Mouse (Mus musculus) forebrain, embryonic 11.5 days (tissue): ENCODE measurements at regions not wholly inside any gene's neighbourhood (a gene's known extent, or its start where the extent isn't known, plus 50 kb on each side); places are given as distances from the start of the nearest gene placed in this dataset.

Experiments used
- ATAC-seq: fragments of 200-750 bp; cut with Nextera tagmentation; replicated peaks from 2 replicates; pipeline ENCODE4 v1.8.0; 2017; ENCODE audit warnings: moderate TSS enrichment; ENCODE audit not compliant: low FRiP score
- DNase-seq: peaks from one replicate; pipeline ENCODE4 v3.0.0-alpha.2; 2017; ENCODE audit warnings: low spot score
- H3K27ac ChIP-seq: fragments of 300-500 bp; sonication (generic); 2 replicates; pipeline ENCODE4 v1.5.1; 2014; ENCODE audit warnings: low read depth, low read length
- H3K27me3 ChIP-seq: fragments of 300-500 bp; sonication (generic); 2 replicates; pipeline ENCODE4 v1.6.1; 2014; ENCODE audit warnings: mild to moderate bottlenecking, low read length, mixed read lengths; ENCODE audit not compliant: control insufficient read depth, insufficient read depth
- H3K36me3 ChIP-seq: fragments of 300-500 bp; sonication (generic); 2 replicates; pipeline ENCODE4 v1.6.1; 2014; ENCODE audit warnings: mild to moderate bottlenecking, low read length, moderate library complexity, mixed read lengths; ENCODE audit not compliant: control insufficient read depth, insufficient read depth
- H3K4me1 ChIP-seq: fragments of 300-500 bp; sonication (generic); replicated peaks from 2 replicates; pipeline ENCODE4 v1.6.1; 2014; ENCODE audit warnings: low read length, mixed read lengths; ENCODE audit not compliant: control insufficient read depth, insufficient read depth
- H3K4me2 ChIP-seq: fragments of 300-500 bp; sonication (generic); 2 replicates; pipeline ENCODE4 v1.6.1; 2014; ENCODE audit warnings: low read depth, mild to moderate bottlenecking, low read length, moderate library complexity, mixed read lengths; ENCODE audit not compliant: severe bottlenecking
- H3K4me3 ChIP-seq: fragments of 300-500 bp; sonication (generic); 2 replicates; pipeline ENCODE4 v1.5.1; 2014; ENCODE audit warnings: low read depth, low read length
- H3K9ac ChIP-seq: fragments of 300-500 bp; sonication (generic); 2 replicates; pipeline ENCODE4 v1.6.1; 2014; ENCODE audit warnings: low read length
- H3K9me3 ChIP-seq: fragments of 300-500 bp; sonication (generic); 2 replicates; pipeline ENCODE4 v1.6.1; 2016; ENCODE audit warnings: low read length, mixed read lengths; ENCODE audit not compliant: control insufficient read depth
- WGBS: fragments of 180-500 bp; shearing (Covaris S2); extraction: QIAGEN DNeasy Blood & Tissue Kit; methylation state at CpG from one replicate; pipeline ENCODE4 v1.1.7; 2014; 5-methylcytosine and 5-hydroxymethylcytosine counted together

DNA sequence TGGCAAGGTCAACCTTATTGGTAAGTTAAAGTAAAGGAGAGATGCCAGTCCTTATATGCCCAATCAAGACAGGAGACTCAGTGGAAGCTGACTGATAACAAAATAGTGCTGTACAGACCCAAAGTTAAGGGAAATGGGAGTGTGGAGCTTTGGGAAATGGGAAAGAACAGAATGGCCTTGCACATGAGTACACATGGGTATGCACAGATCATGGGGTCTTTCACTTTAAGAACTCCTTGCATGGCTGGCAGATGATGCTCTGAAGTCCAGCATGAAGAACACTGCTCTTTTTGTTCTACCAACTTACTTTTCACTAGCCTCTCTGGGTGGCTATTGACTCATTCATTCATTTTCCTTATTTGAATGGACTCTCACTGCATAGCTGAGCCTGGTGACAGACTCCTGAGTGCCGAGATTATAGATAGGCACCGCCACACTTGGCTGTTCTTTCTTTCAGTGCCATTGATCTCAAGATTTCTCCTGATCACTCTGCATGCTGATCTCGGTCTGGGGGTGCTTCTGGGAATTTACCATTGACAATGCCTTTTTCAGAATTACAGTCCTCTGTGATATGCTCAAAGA lies 340.3 kb downstream of the Plod2 start:
- Histone ChIP-seq H3K27ac (no peak overlapping the region), H3K4me2 (no peak overlapping the region), H3K27me3 (no peaks in the 10 kb centered on the region), H3K9me3 (no peaks in the 10 kb centered on the region), H3K9ac (no peak overlapping the region), H3K4me3 (no peak overlapping the region), H3K4me1 (peaks cover 4% of the 10 kb centered on the region; the same call in 1 of the 2 replicates), H3K36me3 (no peaks in the 10 kb centered on the region)
- whole genome bisulfite sequencing, result 22% methylated on average over 3 of the region's 3 CpGs
- peak; percentile 70 for ATAC-seq
- no peak for DNase-seq

- ATAC-seq, result no peak
- DNase-seq, result no peak
- H3K27ac ChIP-seq, result no peak overlapping the region
- H3K4me1 ChIP-seq, result no peaks in the 10 kb centered on the region
- no peaks in the 10 kb centered on the region for H3K9me3 ChIP-seq
- H3K9ac ChIP-seq, result no peak overlapping the region
- no peaks in the 10 kb centered on the region for H3K27me3 ChIP-seq
- H3K36me3 ChIP-seq, result no peaks in the 10 kb centered on the region
- no peak overlapping the region for H3K4me2 ChIP-seq
- H3K4me3 ChIP-seq, result no peak overlapping the region
These were observed 348.0 kb downstream of the Plod2 start for GRCm38 (mm10) chr9:92890063-92890462.

DNA sequence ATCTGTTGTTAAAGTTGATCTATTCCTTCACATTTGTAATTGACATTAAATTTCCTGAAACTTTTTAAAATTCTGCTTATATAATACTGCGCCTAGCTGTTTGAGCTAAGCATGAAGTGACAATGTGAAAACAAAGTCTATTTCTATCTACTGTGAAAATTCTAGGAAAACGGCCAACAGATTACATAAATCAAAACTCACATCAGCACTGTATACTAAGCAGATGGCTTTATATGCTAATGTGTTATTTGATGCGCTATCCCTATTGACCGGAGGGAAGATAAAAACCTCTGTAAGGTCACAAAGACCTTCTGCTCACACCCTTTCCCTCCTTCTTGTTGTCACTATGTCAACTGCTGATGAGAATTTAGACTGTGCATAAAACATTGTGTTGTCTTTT lies 357.7 kb downstream of the Plod2 start:
- no peak for ATAC-seq
- H3K9ac ChIP-seq, result no peak overlapping the region
- no peak overlapping the region for H3K27ac ChIP-seq
- no peak overlapping the region for H3K4me2 ChIP-seq
- DNase-seq, result no peak
- no peaks in the 10 kb centered on the region for H3K4me1 ChIP-seq
- no peaks in the 10 kb centered on the region for H3K9me3 ChIP-seq
- no peaks in the 10 kb centered on the region for H3K27me3 ChIP-seq
- H3K4me3 ChIP-seq, result no peak overlapping the region
- 88% methylated on average over 4 of the region's 4 CpGs for WGBS
- no peaks in the 10 kb centered on the region for H3K36me3 ChIP-seq

DNA sequence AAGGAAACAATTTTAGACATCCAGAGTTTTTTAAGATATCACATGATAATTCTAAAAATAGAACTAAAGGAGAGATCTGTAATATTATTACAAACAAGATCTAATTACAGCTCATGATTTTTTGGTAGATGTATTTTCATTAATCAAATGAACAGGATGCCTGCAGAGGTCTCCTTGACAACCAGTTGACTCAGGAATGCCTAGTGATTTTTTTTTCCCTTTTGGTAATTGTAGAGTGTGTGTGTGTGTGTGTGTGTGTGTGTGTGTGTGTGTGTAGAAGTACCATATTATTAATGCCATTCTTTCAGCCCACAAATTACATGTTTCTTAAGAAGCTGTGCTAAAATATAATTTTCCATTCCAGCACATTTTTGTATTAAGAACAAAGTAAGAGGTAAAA lies 365.1 kb downstream of the Plod2 start:
- H3K9me3 ChIP-seq, result no peaks in the 10 kb centered on the region
- H3K36me3 ChIP-seq, result no peaks in the 10 kb centered on the region
- ATAC-seq, result 0 out of 2 replicates have a peak, but pooled peaks have one; percentile 33
- no peak overlapping the region for H3K4me2 ChIP-seq
- H3K4me3 ChIP-seq, result no peak overlapping the region
- H3K9ac ChIP-seq, result no peak overlapping the region
- no peaks in the 10 kb centered on the region for H3K4me1 ChIP-seq
- no peak overlapping the region for H3K27ac ChIP-seq
- DNase-seq, result no peak
- H3K27me3 ChIP-seq, result no peaks in the 10 kb centered on the region

- H3K27me3 ChIP-seq, result no peaks in the 10 kb centered on the region
- no peak for ATAC-seq
- WGBS, result 91% methylated on average over 1 of the region's 1 CpGs
These were observed 377.4 kb downstream of the Plod2 start for GRCm38 (mm10) chr9:92919396-92919795.

GRCm38 (mm10) chr9:92930231-92930966 lies 388.4 kb downstream of the Plod2 start:
- H3K4me2 ChIP-seq, result peak overlapping the region; percentile 36; the same call in 1 of the 2 replicates
- H3K9me3 ChIP-seq, result peaks cover 4% of the 10 kb centered on the region; the same call in 1 of the 2 replicates
- H3K27me3 ChIP-seq, result no peaks in the 10 kb centered on the region
- peak; percentile 96 for ATAC-seq
- WGBS, result 7% methylated on average over 6 of the region's 6 CpGs
- peaks cover 6% of the 10 kb centered on the region for H3K4me1 ChIP-seq
- peak; percentile 76 for DNase-seq
- H3K4me3 ChIP-seq, result no peak overlapping the region
- peak overlapping the region; percentile 57 for H3K27ac ChIP-seq
- H3K36me3 ChIP-seq, result no peaks in the 10 kb centered on the region
- H3K9ac ChIP-seq, result no peak overlapping the region

More at GRCm38 (mm10) chr9:92919396-92919795, 377.4 kb downstream of the Plod2 start:
- Histone ChIP-seq H3K27ac (no peak overlapping the region), H3K4me1 (no peaks in the 10 kb centered on the region), H3K9ac (no peak overlapping the region), H3K9me3 (no peaks in the 10 kb centered on the region), H3K4me2 (no peak overlapping the region), H3K36me3 (no peaks in the 10 kb centered on the region), H3K4me3 (no peak overlapping the region)
- no peak for DNase-seq

GRCm38 (mm10) chr9:92937802-92938201 lies 395.8 kb downstream of the Plod2 start:
- H3K36me3 ChIP-seq, result no peaks in the 10 kb centered on the region
- H3K4me3 ChIP-seq, result no peak overlapping the region
- no peak overlapping the region for H3K27ac ChIP-seq
- ATAC-seq, result no peak
- H3K9ac ChIP-seq, result no peak overlapping the region
- no peaks in the 10 kb centered on the region for H3K4me1 ChIP-seq
- no peak overlapping the region for H3K4me2 ChIP-seq
- WGBS, result 76% methylated on average over 1 of the region's 1 CpGs
- H3K9me3 ChIP-seq, result peaks cover 5% of the 10 kb centered on the region; the same call in 1 of the 2 replicates
- no peak for DNase-seq
- H3K27me3 ChIP-seq, result no peaks in the 10 kb centered on the region

DNA sequence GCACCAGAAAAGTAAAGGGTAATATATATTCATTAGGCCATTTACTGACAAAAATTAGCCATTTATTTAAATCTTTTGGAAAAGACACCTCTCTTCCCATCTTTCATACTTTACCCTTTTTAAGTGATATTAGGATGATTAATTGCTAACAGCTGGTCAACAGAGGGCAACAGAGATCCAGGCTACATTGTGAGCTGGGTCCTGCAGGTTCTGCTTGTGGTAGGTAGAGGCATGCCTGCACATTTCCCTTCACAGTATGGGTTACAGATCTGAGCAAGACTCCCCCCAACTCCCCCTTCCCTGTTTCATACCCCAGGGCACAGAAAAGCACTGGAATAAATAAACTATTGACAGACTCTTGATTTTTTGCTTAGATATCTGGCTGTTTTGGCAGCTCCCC lies 408.1 kb downstream of the Plod2 start:
- Histone ChIP-seq H3K4me2 (no peak overlapping the region), H3K27me3 (no peaks in the 10 kb centered on the region), H3K36me3 (no peaks in the 10 kb centered on the region), H3K4me3 (no peak overlapping the region), H3K9me3 (no peaks in the 10 kb centered on the region), H3K27ac (no peak overlapping the region), H3K9ac (no peak overlapping the region), H3K4me1 (no peaks in the 10 kb centered on the region)
- DNase-seq, result no peak
- ATAC-seq, result peak; percentile 53; the same call in 1 of the 2 replicates

DNA sequence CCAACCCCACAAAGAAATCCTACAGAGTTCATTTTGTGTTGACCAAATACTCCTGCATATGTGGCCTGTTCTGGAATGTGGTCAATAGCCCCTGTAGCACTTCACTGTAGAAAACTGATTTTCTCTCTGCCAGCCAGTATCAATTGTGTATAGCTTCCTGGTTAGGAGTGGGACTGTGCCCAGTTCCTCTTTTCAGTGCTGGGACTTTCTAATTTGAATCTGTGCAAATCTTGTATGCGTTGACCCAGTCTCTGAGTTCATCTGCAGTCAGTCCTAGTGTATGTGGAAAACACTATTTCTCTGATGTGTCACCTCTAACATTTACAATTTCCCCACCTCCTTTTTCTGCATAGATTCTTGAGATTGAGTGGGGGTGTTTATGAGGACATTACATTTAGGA lies 421.3 kb downstream of the Plod2 start:
- no peaks in the 10 kb centered on the region for H3K9me3 ChIP-seq
- WGBS, result 81% methylated on average over 1 of the region's 1 CpGs

More for the DNA sequence above, 421.3 kb downstream of the Plod2 start:
- Histone ChIP-seq H3K4me2 (no peak overlapping the region), H3K4me1 (no peaks in the 10 kb centered on the region), H3K27me3 (no peaks in the 10 kb centered on the region), H3K27ac (no peak overlapping the region), H3K9ac (no peak overlapping the region), H3K36me3 (no peaks in the 10 kb centered on the region), H3K4me3 (no peak overlapping the region)
- ATAC-seq (no peak), DNase-seq (no peak)
